Mouse (Mus musculus): Measurements from ENCODE around the gene Cttnbp2nl.

DNA sequence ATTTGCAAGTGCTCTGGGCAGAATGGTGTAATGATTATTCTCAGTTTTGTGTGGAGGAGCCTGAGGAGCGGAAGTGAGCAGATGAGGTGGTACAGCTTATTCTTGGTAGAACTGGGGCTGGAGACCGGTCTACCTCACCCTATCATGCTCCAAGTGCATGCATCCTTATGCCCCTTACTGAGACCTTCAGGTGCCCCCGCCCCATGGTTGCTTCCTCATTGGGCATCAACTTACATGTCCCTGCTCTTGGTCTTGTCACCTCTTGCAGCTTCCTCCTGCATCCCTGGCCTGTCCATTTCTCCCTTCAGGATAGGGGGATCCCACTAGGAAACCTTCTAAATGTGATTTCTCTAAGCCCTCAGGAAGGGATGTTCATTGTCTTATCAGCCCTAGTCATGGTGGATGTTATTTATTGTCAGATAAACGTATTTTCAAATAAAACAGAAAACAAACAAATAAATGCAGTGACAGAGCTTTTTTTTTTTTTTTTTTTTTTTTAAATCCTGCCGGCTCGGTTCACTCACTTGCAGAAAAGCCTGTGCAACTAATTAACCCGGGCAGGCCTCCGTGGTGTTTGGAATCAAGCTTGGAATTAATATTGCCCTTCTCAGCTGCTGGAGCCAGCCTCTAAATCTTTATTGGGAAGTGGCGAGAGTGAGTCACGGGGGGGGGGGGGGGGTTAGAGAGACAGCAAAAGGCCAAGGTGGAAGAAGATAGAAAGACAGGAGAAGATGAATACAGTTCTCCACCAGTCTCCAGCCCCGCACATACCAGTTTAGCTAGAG, 40.0 kb upstream of the Cttnbp2nl start:
- TF ChIP-seq CTCF (IDR thresholded peaks at IDR 0.05; ENCODE audit: low read depth, low read length) (no peak), POLR2AphosphoS5 (IDR thresholded peaks at IDR 0.05; ENCODE audit: insufficient replicate concordance, low read depth, low read length) (no peak)
